Mouse (Mus musculus) c-Kit-negative CD71-positive TER-119-positive erythroid progenitor cells, embryonic 14.5 days (primary cell): Measurements from ENCODE around the gene Prok1.

Experiments
- DNase-seq: peaks from one replicate; pipeline ENCODE4 v3.0.0-alpha.2; 2013; ENCODE audit warnings: low read depth, low spot score

The Prok1 gene

GRCm38 (mm10) chr3:107187022-107187421, 52.5 kb downstream of the Prok1 start:
- DNase-seq, result no peak

- no peak for DNase-seq
These were observed 53.9 kb downstream of the Prok1 start for GRCm38 (mm10) chr3:107185597-107185996.

- no peak for DNase-seq
These were observed 56.3 kb downstream of the Prok1 start for GRCm38 (mm10) chr3:107183178-107183577.
